Mouse (Mus musculus) thymus, adult 2 months (tissue): ENCODE results near the gene Ascl1.

Source experiments
- CTCF ChIP-seq: fragments of 200-500 bp; IDR thresholded peaks from 2 replicates; pipeline ENCODE4 v1.5.1; 2012; ENCODE audit warnings: mild to moderate bottlenecking, control low read depth, low read length, moderate library complexity, borderline replicate concordance; ENCODE audit not compliant: control insufficient read depth, poor library complexity, insufficient read depth; ENCODE audit errors: extremely low read depth
- POLR2A ChIP-seq: fragments of 200-500 bp; IDR thresholded peaks from 2 replicates; pipeline ENCODE4 v1.6.1; 2012; ENCODE audit warnings: mild to moderate bottlenecking, low read length, control low read depth, moderate library complexity; ENCODE audit not compliant: control insufficient read depth, poor library complexity, insufficient read depth; ENCODE audit errors: extremely low read depth

GRCm38 (mm10) chr10:87489246-87490009 is 4.0 kb downstream of the Ascl1 start:
- TF ChIP-seq POLR2A: no peak
- TF ChIP-seq CTCF: no peak
